Mouse (Mus musculus) ES-E14 (cell line): Measurements from ENCODE around the gene Snrpa. TPM values are rescaled to one million over a fixed set of nuclear protein-coding genes. Genes with fewer than 3 reads are reported as not detected.
"Not testable (repeated sequence)": the region's sequence is repeated elsewhere in the genome, so short reads cannot be mapped to it uniquely, and the experiment has no call there.

Experiments
- DNase-seq: peaks from one replicate; pipeline ENCODE4 v3.0.0-alpha.2; 2013; ENCODE audit warnings: low read depth, low spot score
- H3K27ac ChIP-seq: 2 replicates; pipeline ENCODE4 v1.5.1; 2012; ENCODE audit warnings: low read depth, mild to moderate bottlenecking, low read length, moderate library complexity, mixed read lengths; ENCODE audit not compliant: poor library complexity, insufficient read depth, severe bottlenecking
- H3K36me3 ChIP-seq: 2 replicates; pipeline ENCODE4 v1.6.1; 2012; ENCODE audit warnings: mild to moderate bottlenecking, low read length, moderate library complexity, mixed read lengths; ENCODE audit not compliant: control insufficient read depth, poor library complexity, insufficient read depth, severe bottlenecking
- H3K4me1 ChIP-seq, 2 experiments: fragments of 150-350 bp in 1 of 2; sonication (generic) in 1 of 2; 2 replicates each; pipeline ENCODE4 v1.6.1; 2012; ENCODE audit warnings: low read length in 2 of 2, mild to moderate bottlenecking in 1 of 2, mixed read lengths in 1 of 2; ENCODE audit not compliant: control insufficient read depth in 2 of 2, insufficient read depth in 2 of 2, poor library complexity in 1 of 2
- H3K4me3 ChIP-seq, 2 experiments: fragments of 150-350 bp in 1 of 2; sonication (generic) in 1 of 2; 2 replicates each; pipeline ENCODE4 v1.5.1; 2012; ENCODE audit warnings: low read length in 2 of 2, low read depth in 1 of 2, mild to moderate bottlenecking in 1 of 2, mixed read lengths in 1 of 2; ENCODE audit not compliant: insufficient read depth in 1 of 2, poor library complexity in 1 of 2, severe bottlenecking in 1 of 2
- H3K9ac ChIP-seq: 2 replicates; pipeline ENCODE4 v1.6.1; 2012; ENCODE audit warnings: low read depth, mild to moderate bottlenecking, low read length, mixed read lengths; ENCODE audit not compliant: poor library complexity, insufficient read depth, severe bottlenecking
- H3K9me3 ChIP-seq: fragments of 150-350 bp; sonication (generic); 2 replicates; pipeline ENCODE4 v1.6.1; 2012; ENCODE audit warnings: low read depth, mild to moderate bottlenecking, low read length; ENCODE audit not compliant: control insufficient read depth, insufficient read depth
- CHD2 ChIP-seq: IDR thresholded peaks from 2 replicates; pipeline ENCODE4 v1.6.1; 2014; ENCODE audit warnings: mild to moderate bottlenecking, low read depth, low read length, inconsistent platforms
- HCFC1 ChIP-seq: IDR thresholded peaks from 2 replicates; pipeline ENCODE4 v1.6.1; 2012; ENCODE audit warnings: low read length, inconsistent platforms, borderline replicate concordance; ENCODE audit not compliant: insufficient read depth
- MAFK ChIP-seq: IDR thresholded peaks from 2 replicates; pipeline ENCODE4 v1.6.1; 2014; ENCODE audit warnings: mild to moderate bottlenecking, low read depth, low read length, inconsistent platforms; ENCODE audit not compliant: insufficient read depth
- ZC3H11A ChIP-seq: IDR thresholded peaks from 2 replicates; pipeline ENCODE4 v1.6.1; 2012; ENCODE audit warnings: low read depth, mild to moderate bottlenecking, inconsistent platforms, low read length, borderline replicate concordance
- ZNF384 ChIP-seq: IDR thresholded peaks from 2 replicates; pipeline ENCODE4 v1.6.1; 2012; ENCODE audit warnings: low read depth, low read length, inconsistent platforms
- in situ Hi-C, 2 experiments: fragments of 600-800 bp; cut with MboI; formaldehyde crosslinking; loops; one replicate each; pipeline ENCODE4 v1.15.1; 2025; ENCODE audit warnings: low sequenced_read_pairs in 2 of 2, inconsistent platforms in 1 of 2; ENCODE audit not compliant: unreplicated experiment in 2 of 2
- total RNA-seq: library from RNA; depleted of rRNA; stranded (reverse); fragments of 300-350 nt; gene quantifications from 2 replicates; pipeline ENCODE4 v1.2.3, GENCODE M21; 2012; rRNA removed

Snrpa gene
- total RNA-seq = 113 and 129 TPM in 2 replicates

- in situ Hi-C loops = no loop called here
- peak within 1 kb of the TSS; percentile 94 to 100 for H3K4me3 ChIP-seq
- H3K4me1 ChIP-seq = peaks cover 4 to 12% of the 10 kb centered on the region in 2 experiments
- no peaks in the 10 kb centered on the region for H3K9me3 ChIP-seq
- peaks cover 40% of the 10 kb centered on the region for H3K36me3 ChIP-seq
- H3K9ac ChIP-seq = peak within 1 kb of the TSS; percentile 97
- DNase-seq = peak; percentile 99
- H3K27ac ChIP-seq = peak within 1 kb of the TSS; percentile 99
- TF ChIP-seq CHD2 (no peak), HCFC1 (peak; percentile 89), ZC3H11A (no peak)
These were observed at the start of gene Snrpa, which contains the start of gene BC024978 for GRCm38 (mm10) chr7:27195681-27196611. Gene Snrpa, minus strand, starts transcription at chr7:27196271. Gene BC024978, plus strand, starts transcription at chr7:27195781.

GRCm38 (mm10) chr7:27244088-27244487, 48.0 kb upstream of the Snrpa start:
- H3K36me3 ChIP-seq, H3K9me3 ChIP-seq, H3K27ac ChIP-seq, H3K9ac ChIP-seq, DNase-seq, in situ Hi-C loops, H3K4me3 ChIP-seq: not testable (repeated sequence)
- peaks cover 2 to 13% of the 10 kb centered on the region in 2 experiments; a peak in 2 of 4 replicates for H3K4me1 ChIP-seq

DNA sequence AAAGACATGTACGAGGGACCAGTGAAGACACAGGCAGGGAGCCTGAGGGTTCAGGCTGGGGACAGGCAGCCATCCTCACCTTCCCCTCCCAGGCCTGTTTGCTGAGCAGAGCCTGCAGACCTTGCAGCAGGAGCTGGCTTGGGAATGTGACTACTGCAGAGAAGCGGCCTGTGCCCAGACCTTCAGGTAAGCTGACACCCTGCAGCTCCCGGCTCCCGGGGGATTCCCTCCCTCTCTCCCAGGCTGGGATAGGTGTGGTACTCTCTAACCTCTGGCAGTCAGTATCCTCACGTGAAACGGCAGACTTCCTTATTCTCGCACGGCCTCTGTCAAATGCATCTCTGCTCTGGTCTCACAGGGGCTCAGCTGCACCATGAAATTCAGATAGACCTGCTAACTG, 47.1 kb upstream of the Snrpa start:
- H3K36me3 ChIP-seq = no peaks in the 10 kb centered on the region; the same call in 1 of the 2 replicates
- in situ Hi-C loops = no loop called here
- no peak overlapping the region for H3K9ac ChIP-seq
- DNase-seq = no peak
- H3K9me3 ChIP-seq = no peaks in the 10 kb centered on the region
- TF ChIP-seq ZNF384 (no peak), CHD2 (no peak), ZC3H11A (no peak), HCFC1 (no peak), MAFK (no peak)
- no peak overlapping the region for H3K4me3 ChIP-seq
- no peak overlapping the region for H3K27ac ChIP-seq
- H3K4me1 ChIP-seq = peaks cover 2 to 13% of the 10 kb centered on the region in 2 experiments; a peak in 2 of 4 replicates

- Histone ChIP-seq H3K9me3 (no peaks in the 10 kb centered on the region), H3K4me3 (no peak overlapping the region), H3K36me3 (no peaks in the 10 kb centered on the region; the same call in 1 of the 2 replicates), H3K27ac (no peak overlapping the region), H3K9ac (no peak overlapping the region), H3K4me1 (peaks cover 2 to 18% of the 10 kb centered on the region in 2 experiments; a peak in 2 of 4 replicates)
- in situ Hi-C loops = no loop called here
- no peak for DNase-seq
- TF ChIP-seq HCFC1 = no peak
- no peak for TF ChIP-seq ZNF384
- no peak for TF ChIP-seq ZC3H11A
- TF ChIP-seq MAFK = no peak
- no peak for TF ChIP-seq CHD2
These were observed 42.5 kb upstream of the Snrpa start for GRCm38 (mm10) chr7:27238568-27238967.

- H3K27ac ChIP-seq = no peak overlapping the region
- H3K4me1 ChIP-seq = peaks cover under 1 to 13% of the 10 kb centered on the region in 2 experiments; a peak in 2 of 4 replicates
- H3K9me3 ChIP-seq = no peaks in the 10 kb centered on the region
- no peaks in the 10 kb centered on the region; the same call in 1 of the 2 replicates for H3K36me3 ChIP-seq
- H3K4me3 ChIP-seq = no peak overlapping the region
- no peak overlapping the region for H3K9ac ChIP-seq
- in situ Hi-C loops = no loop called here
- no peak for TF ChIP-seq ZNF384
- TF ChIP-seq CHD2 = no peak
- no peak for TF ChIP-seq MAFK
- TF ChIP-seq ZC3H11A = no peak
- no peak for TF ChIP-seq HCFC1
- DNase-seq = no peak
These were observed 41.5 kb upstream of the Snrpa start for GRCm38 (mm10) chr7:27237527-27237926.
